Mouse (Mus musculus): ENCODE results near the gene Krt24. TPM values are rescaled to one million over a fixed set of nuclear protein-coding genes. Genes with fewer than 3 reads are reported as not detected.

Gene Krt24
- total RNA-seq, 2 experiments from 2014 or later, result not detected

Other genes with a start within 250 kb of the Krt24 start
- 10 to 100 TPM; 87.8 to 99.7 TPM for gene Igfbp4, start 244.0 kb downstream of the Krt24 start, total RNA-seq (2021)
- gene Tns4, start 196.0 kb downstream of the Krt24 start, total RNA-seq (2021), result under 1 TPM; 0.18 to 0.20 TPM
- under 1 TPM; 0.29 to 0.64 TPM for gene Ccr7, start 130.2 kb downstream of the Krt24 start, total RNA-seq (2021)
- 10 to 100 TPM; 46.0 to 51.8 TPM for gene Smarce1, start 54.2 kb downstream of the Krt24 start, total RNA-seq (2021)
- 10 to 100 TPM; 32.6 to 39.1 TPM for gene Krt222, start 41.2 kb downstream of the Krt24 start, total RNA-seq (2021)
- not detected for gene Krt25, start 37.7 kb upstream of the Krt24 start, total RNA-seq (2021)
- gene Krt26, start 52.7 kb upstream of the Krt24 start, total RNA-seq (2021), result not detected
- not detected for gene Krt27, start 65.8 kb upstream of the Krt24 start, total RNA-seq (2021)
- gene Krt28, start 89.6 kb upstream of the Krt24 start, total RNA-seq (2021), result not detected
- 1 to 10 TPM; 5.3 to 5.5 TPM for gene Krt10, start 104.1 kb upstream of the Krt24 start, total RNA-seq (2021)
- not detected for gene Krt12, start 137.0 kb upstream of the Krt24 start, total RNA-seq (2021)
- not detected for gene Krt20, start 152.9 kb upstream of the Krt24 start, total RNA-seq (2021)
- not detected for gene Krt23, start 207.9 kb upstream of the Krt24 start, total RNA-seq (2021)
- not detected for gene Krt39, start 236.1 kb upstream of the Krt24 start, total RNA-seq (2021)